Mouse (Mus musculus) thymus, adult 2 months (tissue): ENCODE measurements at regions not wholly inside any gene's neighbourhood (a gene's known extent, or its start where the extent isn't known, plus 50 kb on each side); places are given as distances from the start of the nearest gene placed in this dataset.

Experiments
- CTCF ChIP-seq: fragments of 200-500 bp; IDR thresholded peaks from 2 replicates; pipeline ENCODE4 v1.5.1; 2012; ENCODE audit warnings: mild to moderate bottlenecking, control low read depth, low read length, moderate library complexity, borderline replicate concordance; ENCODE audit not compliant: control insufficient read depth, poor library complexity, insufficient read depth; ENCODE audit errors: extremely low read depth
- POLR2A ChIP-seq: fragments of 200-500 bp; IDR thresholded peaks from 2 replicates; pipeline ENCODE4 v1.6.1; 2012; ENCODE audit warnings: mild to moderate bottlenecking, low read length, control low read depth, moderate library complexity; ENCODE audit not compliant: control insufficient read depth, poor library complexity, insufficient read depth; ENCODE audit errors: extremely low read depth

- TF ChIP-seq POLR2A = no peak
- TF ChIP-seq CTCF = no peak
Observed at GRCm38 (mm10) chr19:36290778-36291177, 57.3 kb upstream of the Pcgf5 start.
